Mouse (Mus musculus) G1E (cell line): ENCODE results near the gene Lysmd1.

Experiments used
- CTCF ChIP-seq: IDR thresholded peaks from 2 replicates; pipeline ENCODE4 v1.5.1; 2012; ENCODE audit warnings: low read depth, low read length, inconsistent platforms, mixed read lengths
- GATA1 ChIP-seq: IDR thresholded peaks from 2 replicates; pipeline ENCODE4 v1.6.1; 2012; ENCODE audit warnings: borderline replicate concordance, low read length, inconsistent platforms, mixed read lengths
- GATA2 ChIP-seq: IDR thresholded peaks from 2 replicates; pipeline ENCODE4 v1.6.1; 2012; ENCODE audit warnings: low read depth, low read length, inconsistent platforms, borderline replicate concordance
- TAL1 ChIP-seq: conservative IDR thresholded peaks from 2 replicates; pipeline ENCODE4 v1.6.1; 2012; ENCODE audit warnings: low read depth, low read length, inconsistent platforms, mixed read lengths

DNA sequence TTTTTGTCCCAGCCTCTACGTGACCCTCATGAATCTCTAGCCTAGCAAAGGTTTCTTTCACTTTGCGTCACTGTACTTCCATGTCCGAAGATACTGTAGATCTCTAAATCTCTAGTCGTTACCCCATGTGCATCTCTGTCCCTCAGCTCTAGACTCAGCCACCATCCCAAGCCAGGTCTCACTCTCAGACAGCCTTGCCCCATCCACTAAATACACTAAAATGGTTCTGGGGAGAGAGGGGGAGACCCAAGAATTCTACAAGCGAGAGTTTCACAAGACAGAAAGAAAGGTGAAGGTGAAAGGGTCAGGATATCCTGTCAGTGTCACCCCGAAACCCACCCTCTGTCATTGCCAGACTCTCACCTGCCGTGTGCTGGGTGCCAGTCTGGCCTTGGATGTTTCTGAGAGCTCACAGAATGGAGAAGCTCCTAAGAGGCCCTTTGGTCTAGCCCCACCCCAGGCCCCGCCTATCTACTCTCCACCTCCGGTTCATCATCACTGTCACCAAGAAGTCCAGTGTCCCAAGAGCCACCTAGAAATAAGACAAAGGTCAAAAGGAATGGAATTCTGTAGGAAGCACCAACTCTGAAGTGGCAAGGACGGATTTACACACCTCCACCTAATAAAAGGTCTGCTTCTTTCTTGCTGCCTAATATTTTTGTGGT lies 8.2 kb downstream of the Lysmd1 start, which contains the start of gene Tnfaip8l2:
- TF ChIP-seq CTCF (no peak), TAL1 (no peak), GATA1 (no peak), GATA2 (no peak)
